Mouse (Mus musculus): ENCODE measurements around the gene Sptbn4. TPM values are rescaled to one million over a fixed set of nuclear protein-coding genes. Genes with fewer than 3 reads are reported as not detected.

Gene Sptbn4
- total RNA-seq (2023) = under 1 TPM in 1 of 2 experiments, not detected in 1; 0.18 TPM

GRCm38 (mm10) chr7:27447419-27448286 is at the start of gene Sptbn4, which contains the start of gene Blvrb:
Gene Sptbn4 (minus strand): TSS chr7:27447686.
Gene Blvrb (plus strand): TSS chr7:27447978.

DNA sequence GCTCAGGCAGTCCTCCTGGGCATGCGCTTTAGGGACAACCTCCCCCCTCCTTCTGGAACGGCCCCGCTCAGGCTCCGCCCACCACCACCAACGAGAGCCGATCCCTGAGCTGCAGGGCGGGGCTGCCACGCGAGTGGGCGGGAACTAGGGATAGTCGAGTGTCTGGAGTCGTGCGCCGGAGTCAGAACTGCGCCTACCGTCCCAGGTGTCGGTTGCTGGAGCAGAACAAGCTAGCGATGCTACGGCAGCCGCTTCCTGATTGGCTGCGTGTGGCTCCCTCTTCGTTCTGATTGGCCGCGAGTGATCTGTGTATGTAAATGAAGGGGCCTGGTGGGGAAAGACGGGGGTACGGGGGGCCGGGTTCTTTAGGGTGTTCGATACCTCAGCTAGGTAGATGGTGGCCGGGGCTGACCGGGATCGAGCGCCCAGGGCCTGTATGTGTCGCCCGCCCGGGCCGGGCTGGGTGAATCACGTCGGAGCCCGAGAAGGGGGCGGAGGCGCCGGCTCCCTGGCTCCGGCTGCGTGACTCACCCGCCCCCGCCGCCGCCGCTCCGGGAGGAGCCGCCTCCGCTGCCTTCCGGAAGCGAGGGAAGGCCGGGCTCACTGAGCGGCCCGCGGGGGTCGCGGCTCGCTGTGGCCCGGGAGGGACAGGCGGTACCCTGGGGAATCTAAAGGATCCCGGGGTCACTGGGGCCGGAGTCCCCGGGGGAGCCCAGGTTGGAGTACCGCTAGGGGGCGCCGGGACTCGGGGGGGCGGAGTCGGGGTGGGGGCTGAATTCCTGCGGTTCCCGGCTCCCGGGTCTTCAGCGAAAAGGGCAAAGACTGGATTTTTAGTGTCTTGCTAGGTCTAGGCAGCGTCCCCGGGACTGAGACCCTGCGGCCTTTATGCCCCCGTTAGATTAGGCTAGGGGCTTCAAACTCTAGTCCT is 39.5 kb upstream of the Sptbn4 start, which contains the start of gene Sertad1:
Gene Sertad1, plus strand, starts transcription at position 141 of the 928 bp plus-strand sequence.

GRCm38 (mm10) chr7:27473156-27473834 is 25.8 kb upstream of the Sptbn4 start, which contains the start of gene Sertad3:
Gene Sertad3 (plus strand): TSS chr7:27473768.

DNA sequence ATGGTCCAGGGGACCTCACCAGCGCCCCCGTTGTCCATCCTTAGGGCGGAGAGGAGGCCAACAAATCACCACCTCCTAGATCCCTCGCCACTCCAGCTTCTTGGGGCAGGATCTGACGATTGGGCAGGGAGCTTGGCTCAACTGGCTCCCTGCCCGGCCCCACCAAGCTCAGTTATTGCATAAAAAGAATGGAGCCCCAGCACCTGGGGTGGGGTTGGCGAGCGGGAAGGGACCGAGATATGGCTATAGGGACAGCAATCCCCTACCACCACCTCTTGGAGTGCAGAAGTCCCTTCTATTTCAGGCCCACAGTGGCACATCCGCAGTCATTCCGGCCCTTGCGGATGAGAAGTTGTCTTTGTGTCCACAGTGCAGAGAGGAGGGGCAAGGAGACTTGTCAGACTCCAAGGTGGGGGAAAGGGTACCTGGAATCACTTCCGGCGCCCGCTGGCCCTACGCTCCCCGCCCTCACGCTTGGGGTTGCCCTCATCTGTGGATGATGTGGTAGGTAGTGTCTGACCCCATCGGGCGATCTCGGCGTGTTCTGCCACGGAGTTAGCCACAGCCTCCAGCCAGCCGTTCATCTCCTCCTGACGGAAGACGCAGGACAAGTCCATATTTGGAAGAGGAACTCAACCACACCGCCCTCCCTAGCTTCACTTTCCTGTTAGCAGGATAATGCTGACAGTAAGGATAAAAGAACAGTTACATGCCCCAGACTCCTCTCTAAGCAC is 90.5 kb downstream of the Sptbn4 start, which contains the start of gene Gm20479:
Gene Gm20479, minus strand, starts transcription at position 559 of the 734 bp plus-strand sequence.

GRCm38 (mm10) chr7:27355745-27356240 is 91.7 kb downstream of the Sptbn4 start, which contains the start of gene Shkbp1:
Gene Shkbp1 (minus strand): TSS chr7:27356019.

DNA sequence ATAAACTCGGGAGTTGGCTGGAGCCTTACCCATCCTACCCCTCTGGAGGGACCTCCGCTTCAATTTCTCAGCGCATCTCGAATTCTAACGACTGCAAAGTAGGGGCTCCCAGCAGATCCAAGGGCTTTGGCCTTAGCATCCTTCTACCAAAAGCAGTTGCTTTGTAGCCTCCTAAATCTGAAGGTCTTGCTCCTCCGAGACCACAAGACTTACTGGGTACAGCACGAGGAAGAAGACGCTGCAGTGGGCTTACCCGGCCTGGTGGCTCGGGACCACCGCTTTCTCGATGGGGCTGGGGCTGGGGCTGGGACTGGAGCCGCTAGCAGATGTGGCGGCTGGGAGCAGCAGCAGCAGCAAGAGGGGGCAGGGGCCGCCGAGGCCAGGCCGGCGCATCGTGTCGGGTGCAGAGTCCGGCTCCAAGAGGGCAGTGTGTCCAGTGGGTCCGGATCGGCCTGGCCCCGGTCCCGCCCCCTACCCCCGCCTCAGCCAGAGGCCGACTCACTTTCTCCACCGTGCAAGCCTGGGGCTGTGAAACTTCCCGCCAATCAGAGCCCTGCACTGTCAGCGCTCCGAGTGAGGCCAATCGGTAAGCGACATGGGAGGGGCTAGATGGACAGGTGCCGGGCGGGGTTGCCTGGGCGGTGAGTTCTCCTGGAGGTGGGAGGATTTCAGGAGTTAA is 110.2 kb downstream of the Sptbn4 start, which contains the start of gene Ltbp4:
Gene Ltbp4, minus strand, starts transcription at position 518 of the 679 bp plus-strand sequence.

Other genes with a start within 250 kb of the Sptbn4 start
- 10 to 100 TPM; 19.3 to 20.9 TPM for gene Itpkc, start 219.0 kb downstream of the Sptbn4 start, total RNA-seq (2023)
- gene Coq8b, start 214.7 kb downstream of the Sptbn4 start, total RNA-seq (2023) = 10 to 100 TPM; 25.1 to 27.0 TPM
- 1 to 10 TPM; 3.7 to 5.2 TPM for gene Numbl, start 189.3 kb downstream of the Sptbn4 start, total RNA-seq (2023)
- 1 to 10 TPM; 1.6 to 1.9 TPM for gene Ltbp4, start 110.0 kb downstream of the Sptbn4 start, total RNA-seq (2023)
- gene Shkbp1, start 91.7 kb downstream of the Sptbn4 start, total RNA-seq (2023) = 10 to 100 TPM; 83.7 to 87.8 TPM
- 1 to 10 TPM; 2.3 to 4.4 TPM for gene Gm20479, start 90.3 kb downstream of the Sptbn4 start, total RNA-seq (2023)
- gene Blvrb, start 292 bp upstream of the Sptbn4 start, total RNA-seq (2023) = 100 to 1,000 TPM; 110 to 116 TPM
- 10 to 100 TPM; 26.3 to 27.2 TPM for gene Sertad3, start 26.1 kb upstream of the Sptbn4 start, total RNA-seq (2023)
- gene Sertad1, start 39.2 kb upstream of the Sptbn4 start, total RNA-seq (2023) = 10 to 100 TPM; 48.9 to 57.6 TPM
- gene Prx, start 51.6 kb upstream of the Sptbn4 start, total RNA-seq (2023) = under 1 TPM in 1 of 2 experiments, not detected in 1; 0.13 TPM
- gene Hipk4, start 75.6 kb upstream of the Sptbn4 start, total RNA-seq (2023) = not detected
- gene Pld3, start 105.5 kb upstream of the Sptbn4 start, total RNA-seq (2023) = 100 to 1,000 TPM; 136 to 160 TPM
- gene 2310022A10Rik, start 105.5 kb upstream of the Sptbn4 start, total RNA-seq (2023) = 10 to 100 TPM; 28.0 to 29.4 TPM
- gene Akt2, start 143.9 kb upstream of the Sptbn4 start, total RNA-seq (2023) = 10 to 100 TPM; 80.8 to 84.1 TPM
- not detected for gene Ttc9b, start 206.2 kb upstream of the Sptbn4 start, total RNA-seq (2023)
- 10 to 100 TPM; 11.2 to 12.2 TPM for gene Map3k10, start 226.9 kb upstream of the Sptbn4 start, total RNA-seq (2023)
- gene Zfp607b, start 241.7 kb upstream of the Sptbn4 start, total RNA-seq (2023) = 1 to 10 TPM in 1 of 2 experiments, under 1 TPM in 1; 0.37 to 1.6 TPM